Mouse (Mus musculus) embryonic fibroblast, embryonic 13.5 days (primary cell): ENCODE results near the gene Slc15a4.

Source experiments
- CTCF ChIP-seq: IDR thresholded peaks from 2 replicates; pipeline ENCODE4 v1.5.1; 2011; ENCODE audit warnings: mild to moderate bottlenecking, control low read depth, low read length, moderate library complexity, borderline replicate concordance; ENCODE audit not compliant: insufficient read depth
- POLR2A ChIP-seq: IDR thresholded peaks from 2 replicates; pipeline ENCODE4 v1.6.1; 2011; ENCODE audit warnings: low read depth, mild to moderate bottlenecking, control low read depth, low read length, moderate library complexity

DNA sequence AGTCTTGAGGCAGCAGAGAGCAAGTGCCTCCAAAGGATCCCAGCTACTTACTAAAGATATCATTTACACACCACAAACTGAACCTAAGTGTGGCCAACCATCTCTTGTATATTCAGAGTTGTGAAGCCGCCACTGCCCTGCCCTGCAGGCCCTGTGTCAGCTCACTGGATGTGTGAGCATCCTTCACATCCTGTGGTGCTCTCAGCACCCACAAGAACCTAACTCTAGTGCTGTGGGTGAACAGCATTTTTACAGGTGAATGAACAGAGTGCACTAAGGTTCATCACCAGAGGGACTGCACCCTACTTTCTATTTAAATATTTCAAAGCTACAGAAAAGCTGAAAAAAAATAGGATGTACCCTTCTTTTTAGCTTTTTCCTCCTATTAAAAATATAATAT, 20.8 kb downstream of the Slc15a4 start:
- no peak for TF ChIP-seq CTCF
- no peak for TF ChIP-seq POLR2A
